Mouse (Mus musculus) myocyte (in vitro differentiated cells): Measurements from ENCODE around the gene Nfkbil1.

ENCODE experiments used
- E2F4 ChIP-seq: IDR thresholded peaks from one replicate; pipeline ENCODE4 v1.6.1; 2011; ENCODE audit warnings: mild to moderate bottlenecking, control low read depth, moderate library complexity; ENCODE audit not compliant: insufficient read depth
- POLR2A ChIP-seq: IDR thresholded peaks from one replicate; pipeline ENCODE4 v1.6.1; 2011; ENCODE audit warnings: low read depth, mild to moderate bottlenecking, control low read depth, moderate library complexity; ENCODE audit not compliant: insufficient read length
- POLR2AphosphoS2 ChIP-seq: IDR thresholded peaks from one replicate; pipeline ENCODE4 v1.6.1; 2011; ENCODE audit warnings: low read depth, control low read depth; ENCODE audit not compliant: insufficient read length
- USF1 ChIP-seq: IDR thresholded peaks from one replicate; pipeline ENCODE4 v1.6.1; 2011; ENCODE audit warnings: low read depth, mild to moderate bottlenecking, control low read depth, moderate library complexity

- no peak for TF ChIP-seq POLR2A
- TF ChIP-seq E2F4, result no peak
- TF ChIP-seq USF1, result no peak
- TF ChIP-seq POLR2AphosphoS2, result no peak
Measured at GRCm38 (mm10) chr17:35232659-35233058, 2.9 kb downstream of the Nfkbil1 start.
